19 mouse cellular contexts compared by ENCODE assay signal in the genomic region with DNA sequence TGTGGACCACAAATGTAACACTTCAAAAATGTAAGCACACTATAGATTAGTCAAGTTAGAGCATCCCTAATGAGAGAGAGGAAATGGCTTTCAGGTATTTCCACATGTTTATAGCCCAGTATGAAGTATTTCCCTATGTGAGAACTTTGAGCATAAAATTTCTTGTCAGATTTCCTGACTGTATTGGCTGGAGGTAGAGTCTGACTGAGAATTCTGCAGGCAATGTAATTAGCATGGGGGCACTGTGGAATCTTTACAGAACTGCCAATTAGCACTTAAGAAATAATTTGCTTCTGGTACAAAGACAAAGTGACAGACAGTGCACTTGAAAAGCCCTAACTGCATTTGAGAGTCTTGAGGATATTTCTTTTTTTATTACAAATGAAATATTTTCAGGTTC.
"Had no signal": no experiment of that assay in that cellular context is flagged by ENCODE, and none has a peak within 500 bp of the region (broad histone marks: within the 10 kb centered on the region; RNA-seq: fewer than 3 reads in every experiment).

No protein-coding gene starts in this region.

- H3K27ac ChIP-seq: kidney, postnatal 0 days; limb, embryonic 13.5 days; liver, embryonic 12.5 days; liver, embryonic 15.5 days; midbrain, embryonic 13.5 days; neural tube, embryonic 12.5 days; neural tube, embryonic 15.5 days; stomach, postnatal 0 days had no signal

- H3K4me3 ChIP-seq: limb, embryonic 13.5 days; liver, embryonic 12.5 days; liver, embryonic 15.5 days; midbrain, embryonic 13.5 days; neural tube, embryonic 12.5 days; neural tube, embryonic 15.5 days had no signal

- H3K36me3 ChIP-seq: limb, embryonic 13.5 days; liver, embryonic 12.5 days; liver, embryonic 15.5 days; midbrain, embryonic 13.5 days; neural tube, embryonic 12.5 days; neural tube, embryonic 15.5 days had no signal

- DNase-seq: kidney, adult 2 months; kidney, postnatal 25 days; left cerebral cortex, postnatal 4 days; liver; lung, adult 18-20 months; lung, postnatal 14 days; lung, postnatal 4 days; thymus, adult 2 months; thymus, postnatal 14 days; thymus, postnatal 4 days had no signal

- H3K9me3 ChIP-seq: limb, embryonic 13.5 days; liver, embryonic 12.5 days; liver, embryonic 15.5 days; midbrain, embryonic 13.5 days; neural tube, embryonic 12.5 days; neural tube, embryonic 15.5 days had no signal

- H3K9ac ChIP-seq: limb, embryonic 13.5 days; liver, embryonic 12.5 days; liver, embryonic 15.5 days; midbrain, embryonic 13.5 days; neural tube, embryonic 12.5 days; neural tube, embryonic 15.5 days had no signal

- ATAC-seq: intestine, postnatal 0 days; liver, embryonic 12.5 days; midbrain, embryonic 13.5 days had no signal

- H3K27me3 ChIP-seq: limb, embryonic 13.5 days; liver, embryonic 12.5 days; liver, embryonic 15.5 days; midbrain, embryonic 13.5 days; neural tube, embryonic 12.5 days; neural tube, embryonic 15.5 days had no signal

- H3K4me1 ChIP-seq: limb, embryonic 13.5 days; liver, embryonic 12.5 days; liver, embryonic 15.5 days had no signal

- H3K4me2 ChIP-seq: limb, embryonic 13.5 days; liver, embryonic 12.5 days; liver, embryonic 15.5 days; midbrain, embryonic 13.5 days; neural tube, embryonic 12.5 days; neural tube, embryonic 15.5 days had no signal
